Mouse (Mus musculus) midbrain, embryonic 13.5 days (tissue): ENCODE measurements around the gene Csgalnact2. TPM values are rescaled to one million over a fixed set of nuclear protein-coding genes. Genes with fewer than 3 reads are reported as not detected.
A peak's percentile ranks its signal among the peaks of the same experiment; 100 is the strongest.

ENCODE experiments used
- ATAC-seq: fragments of 200-750 bp; cut with Nextera tagmentation; 2 replicates; pipeline ENCODE4 v1.8.0; 2017; ENCODE audit warnings: mild to moderate bottlenecking, moderate TSS enrichment, moderate library complexity
- H3K27ac ChIP-seq: fragments of 300-500 bp; sonication (generic); 2 replicates; pipeline ENCODE4 v1.5.1; 2015; ENCODE audit warnings: inconsistent platforms, mild to moderate bottlenecking, moderate library complexity
- H3K27me3 ChIP-seq: fragments of 300-500 bp; sonication (generic); 2 replicates; pipeline ENCODE4 v1.6.1; 2015; ENCODE audit warnings: mild to moderate bottlenecking, inconsistent platforms
- H3K36me3 ChIP-seq: fragments of 300-500 bp; sonication (generic); 2 replicates; pipeline ENCODE4 v1.6.1; 2015; ENCODE audit warnings: mild to moderate bottlenecking, inconsistent platforms
- H3K4me1 ChIP-seq: fragments of 300-500 bp; sonication (generic); replicated peaks from 2 replicates; pipeline ENCODE4 v1.6.1; 2015; ENCODE audit warnings: inconsistent platforms
- H3K4me2 ChIP-seq: fragments of 300-500 bp; sonication (generic); replicated peaks from 2 replicates; pipeline ENCODE4 v1.6.1; 2015; ENCODE audit warnings: moderate library complexity, mild to moderate bottlenecking, inconsistent platforms
- H3K4me3 ChIP-seq: fragments of 300-500 bp; sonication (generic); replicated peaks from 2 replicates; pipeline ENCODE4 v1.5.1; 2015; ENCODE audit warnings: mild to moderate bottlenecking, inconsistent platforms
- H3K9ac ChIP-seq: fragments of 300-500 bp; sonication (generic); replicated peaks from 2 replicates; pipeline ENCODE4 v1.6.1; 2015; ENCODE audit warnings: mild to moderate bottlenecking, inconsistent platforms
- H3K9me3 ChIP-seq: fragments of 300-500 bp; sonication (generic); 2 replicates; pipeline ENCODE4 v1.6.1; 2016; ENCODE audit warnings: mild to moderate bottlenecking, inconsistent platforms
- WGBS: fragments of 180-500 bp; shearing (Covaris S2); methylation state at CpG from one replicate; pipeline ENCODE4 v1.1.7; 2015; 5-methylcytosine and 5-hydroxymethylcytosine counted together
- polyA plus RNA-seq: library from polyadenylated mRNA; unstranded; fragments of >200 nt; fragmentation: Nextera tagmentation; extraction: Ambion mirVana; gene quantifications from 2 replicates; pipeline ENCODE4 v1.2.1, GENCODE M21; 2015

The Csgalnact2 gene
- polyA plus RNA-seq, 1 experiment from 2014 or later, result 6.9 TPM

GRCm38 (mm10) chr6:118127827-118128487, 11.0 kb downstream of the Csgalnact2 start:
- Histone ChIP-seq H3K4me1 (no peaks in the 10 kb centered on the region), H3K9ac (no peak overlapping the region), H3K27me3 (no peaks in the 10 kb centered on the region), H3K4me3 (no peak overlapping the region), H3K27ac (no peak overlapping the region), H3K4me2 (no peak overlapping the region), H3K36me3 (peaks cover 12% of the 10 kb centered on the region; the same call in 1 of the 2 replicates), H3K9me3 (no peaks in the 10 kb centered on the region)
- no peak for ATAC-seq
- 89% methylated on average over 6 of the region's 6 CpGs for WGBS

GRCm38 (mm10) chr6:118127198-118127597, 11.7 kb downstream of the Csgalnact2 start:
- no peak overlapping the region for H3K4me2 ChIP-seq

GRCm38 (mm10) chr6:118126577-118126976, 12.4 kb downstream of the Csgalnact2 start:
- Histone ChIP-seq H3K27me3 (no peaks in the 10 kb centered on the region), H3K4me3 (no peak overlapping the region), H3K9ac (no peak overlapping the region), H3K4me1 (no peaks in the 10 kb centered on the region), H3K36me3 (peaks cover 19% of the 10 kb centered on the region), H3K27ac (no peak overlapping the region), H3K4me2 (no peak overlapping the region), H3K9me3 (no peaks in the 10 kb centered on the region)
- ATAC-seq, result no peak

More at GRCm38 (mm10) chr6:118127198-118127597, 11.7 kb downstream of the Csgalnact2 start:
- peaks cover 17% of the 10 kb centered on the region for H3K36me3 ChIP-seq
- H3K9me3 ChIP-seq, result no peaks in the 10 kb centered on the region
- no peak overlapping the region for H3K27ac ChIP-seq
- H3K27me3 ChIP-seq, result no peaks in the 10 kb centered on the region
- no peak overlapping the region for H3K4me3 ChIP-seq
- no peaks in the 10 kb centered on the region for H3K4me1 ChIP-seq
- WGBS, result 79% methylated on average over 7 of the region's 7 CpGs
- no peak for ATAC-seq
- no peak overlapping the region for H3K9ac ChIP-seq

- no peaks in the 10 kb centered on the region for H3K9me3 ChIP-seq
- WGBS, result 88% methylated on average over 1 of the region's 1 CpGs
- H3K4me3 ChIP-seq, result no peak overlapping the region
Observed at GRCm38 (mm10) chr6:118122767-118123166, 16.2 kb downstream of the Csgalnact2 start.

GRCm38 (mm10) chr6:118111810-118112209, 27.1 kb downstream of the Csgalnact2 start:
- Histone ChIP-seq H3K4me3 (no peak overlapping the region), H3K9ac (no peak overlapping the region), H3K27ac (no peak overlapping the region), H3K9me3 (no peaks in the 10 kb centered on the region), H3K36me3 (peaks cover 19% of the 10 kb centered on the region), H3K27me3 (no peaks in the 10 kb centered on the region), H3K4me1 (no peaks in the 10 kb centered on the region), H3K4me2 (no peak overlapping the region)
- no peak for ATAC-seq
- 60% methylated on average over 1 of the region's 1 CpGs for WGBS

More at GRCm38 (mm10) chr6:118122767-118123166, 16.2 kb downstream of the Csgalnact2 start:
- no peak for ATAC-seq
- Histone ChIP-seq H3K27ac (no peak overlapping the region), H3K27me3 (no peaks in the 10 kb centered on the region), H3K36me3 (peaks cover 19% of the 10 kb centered on the region), H3K4me1 (no peaks in the 10 kb centered on the region), H3K4me2 (no peak overlapping the region), H3K9ac (no peak overlapping the region)

- H3K27ac ChIP-seq, result no peak overlapping the region
- no peak overlapping the region for H3K4me2 ChIP-seq
- H3K9ac ChIP-seq, result no peak overlapping the region
- H3K27me3 ChIP-seq, result no peaks in the 10 kb centered on the region
- WGBS, result 46% methylated on average over 2 of the region's 2 CpGs
- no peaks in the 10 kb centered on the region for H3K4me1 ChIP-seq
- H3K9me3 ChIP-seq, result no peaks in the 10 kb centered on the region
- 0 out of 2 replicates have a peak, but pooled peaks have one; percentile 34 for ATAC-seq
- H3K4me3 ChIP-seq, result no peak overlapping the region
- H3K36me3 ChIP-seq, result no peaks in the 10 kb centered on the region
Observed at GRCm38 (mm10) chr6:118099311-118099802, 39.6 kb downstream of the Csgalnact2 start.

GRCm38 (mm10) chr6:118097765-118098365, 41.1 kb downstream of the Csgalnact2 start:
- H3K4me3 ChIP-seq, result no peak overlapping the region
- no peak for ATAC-seq
- no peak overlapping the region for H3K9ac ChIP-seq
- H3K9me3 ChIP-seq, result no peaks in the 10 kb centered on the region
- H3K27me3 ChIP-seq, result no peaks in the 10 kb centered on the region
- no peak overlapping the region for H3K4me2 ChIP-seq
- no peak overlapping the region for H3K27ac ChIP-seq
- whole genome bisulfite sequencing, result 89% methylated on average over 8 of the region's 8 CpGs
- H3K4me1 ChIP-seq, result no peaks in the 10 kb centered on the region
- no peaks in the 10 kb centered on the region for H3K36me3 ChIP-seq

- Histone ChIP-seq H3K4me1 (no peaks in the 10 kb centered on the region), H3K9ac (no peak overlapping the region), H3K27ac (no peak overlapping the region), H3K9me3 (no peaks in the 10 kb centered on the region), H3K36me3 (no peaks in the 10 kb centered on the region), H3K27me3 (no peaks in the 10 kb centered on the region), H3K4me2 (no peak overlapping the region), H3K4me3 (no peak overlapping the region)
- 91% methylated on average over 9 of the region's 9 CpGs for WGBS
- ATAC-seq, result no peak
Observed at GRCm38 (mm10) chr6:118090827-118091226, 48.1 kb downstream of the Csgalnact2 start.

GRCm38 (mm10) chr6:118088750-118089440, 50.0 kb downstream of the Csgalnact2 start:
- no peak overlapping the region for H3K4me3 ChIP-seq
- WGBS, result 81% methylated on average over 17 of the region's 17 CpGs
- no peaks in the 10 kb centered on the region for H3K36me3 ChIP-seq
- H3K27ac ChIP-seq, result no peak overlapping the region
- H3K27me3 ChIP-seq, result no peaks in the 10 kb centered on the region
- H3K9me3 ChIP-seq, result no peaks in the 10 kb centered on the region
- H3K4me2 ChIP-seq, result no peak overlapping the region
- no peak; the same call in 1 of the 2 replicates for ATAC-seq
- H3K9ac ChIP-seq, result no peak overlapping the region
- no peaks in the 10 kb centered on the region for H3K4me1 ChIP-seq

- no peak overlapping the region for H3K4me3 ChIP-seq
- 56% methylated on average over 8 of the region's 8 CpGs for WGBS
- H3K4me1 ChIP-seq, result no peaks in the 10 kb centered on the region
- no peaks in the 10 kb centered on the region for H3K9me3 ChIP-seq
- no peak overlapping the region for H3K9ac ChIP-seq
- H3K27me3 ChIP-seq, result no peaks in the 10 kb centered on the region
- no peak overlapping the region for H3K4me2 ChIP-seq
- H3K36me3 ChIP-seq, result no peaks in the 10 kb centered on the region
- no peak for ATAC-seq
- no peak overlapping the region for H3K27ac ChIP-seq
Observed at GRCm38 (mm10) chr6:118087955-118088354, 51.0 kb downstream of the Csgalnact2 start.

GRCm38 (mm10) chr6:118084596-118084995, 54.3 kb downstream of the Csgalnact2 start:
- no peak overlapping the region for H3K27ac ChIP-seq
- no peak overlapping the region for H3K4me2 ChIP-seq
- no peaks in the 10 kb centered on the region for H3K27me3 ChIP-seq
- ATAC-seq, result no peak
- peaks cover 7% of the 10 kb centered on the region for H3K4me1 ChIP-seq
- no peak overlapping the region for H3K9ac ChIP-seq
- 93% methylated on average over 8 of the region's 8 CpGs for WGBS
- no peaks in the 10 kb centered on the region for H3K9me3 ChIP-seq
- H3K36me3 ChIP-seq, result no peaks in the 10 kb centered on the region
- H3K4me3 ChIP-seq, result no peak overlapping the region

- WGBS, result 81% methylated on average over 6 of the region's 6 CpGs
- H3K9me3 ChIP-seq, result no peaks in the 10 kb centered on the region
- no peak for ATAC-seq
- H3K27ac ChIP-seq, result no peak overlapping the region
- no peak overlapping the region for H3K4me2 ChIP-seq
- no peak overlapping the region for H3K9ac ChIP-seq
- no peaks in the 10 kb centered on the region for H3K36me3 ChIP-seq
- no peak overlapping the region for H3K4me3 ChIP-seq
- peaks cover 13% of the 10 kb centered on the region for H3K4me1 ChIP-seq
- no peaks in the 10 kb centered on the region for H3K27me3 ChIP-seq
Observed at GRCm38 (mm10) chr6:118083608-118084007, 55.3 kb downstream of the Csgalnact2 start.
